ENCODE assay signal across 31 mouse cellular contexts in the genomic region with DNA sequence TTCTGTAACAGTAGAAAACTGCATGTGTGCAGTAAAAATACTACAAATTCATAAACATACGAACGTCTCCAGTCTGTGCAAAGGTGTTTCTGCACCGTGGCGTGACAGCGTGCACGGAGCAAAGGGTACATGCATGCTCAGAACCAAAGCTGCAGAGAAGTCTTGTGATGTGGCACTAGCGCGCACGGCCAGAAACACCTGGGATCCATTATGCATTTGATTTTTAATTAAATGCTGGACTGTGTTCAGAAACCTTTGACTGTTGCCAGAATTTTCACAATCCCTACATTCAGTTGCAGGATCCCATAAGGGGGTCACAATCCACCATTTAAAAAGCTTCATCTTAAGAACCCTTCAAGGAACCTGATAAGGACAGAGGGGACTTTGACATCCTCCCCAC.
"Had no signal": no experiment of that assay in that cellular context is flagged by ENCODE, and none has a peak within 500 bp of the region (broad histone marks: within the 10 kb centered on the region; RNA-seq: fewer than 3 reads in every experiment).

No protein-coding gene starts in this region.

- H3K4me2 ChIP-seq: limb, embryonic 12.5 days; limb, embryonic 13.5 days; limb, embryonic 15.5 days; liver, embryonic 11.5 days; liver, embryonic 12.5 days; liver, embryonic 13.5 days; liver, embryonic 15.5 days; lung, embryonic 14.5 days; lung, embryonic 15.5 days; midbrain, embryonic 11.5 days; midbrain, embryonic 12.5 days; midbrain, embryonic 13.5 days; neural tube, embryonic 12.5 days had no signal

- H3K27ac ChIP-seq: left cerebral cortex, adult 2 months; limb, embryonic 12.5 days; limb, embryonic 13.5 days; limb, embryonic 15.5 days; liver, embryonic 12.5 days; liver, embryonic 13.5 days; liver, embryonic 14.5 days; liver, embryonic 15.5 days; lung, embryonic 15.5 days; macrophage; midbrain, embryonic 10.5 days; midbrain, embryonic 12.5 days; midbrain, embryonic 13.5 days; neural tube, embryonic 12.5 days had no signal

- H3K27me3 ChIP-seq: limb, embryonic 12.5 days; limb, embryonic 13.5 days; limb, embryonic 15.5 days; liver, embryonic 12.5 days; liver, embryonic 13.5 days; liver, embryonic 15.5 days; lung, embryonic 15.5 days; neural tube, embryonic 12.5 days had no signal

- H3K9ac ChIP-seq: limb, embryonic 12.5 days; limb, embryonic 13.5 days; limb, embryonic 15.5 days; liver, embryonic 12.5 days; liver, embryonic 13.5 days; liver, embryonic 14.5 days; liver, embryonic 15.5 days; liver, postnatal 0 days; lung, embryonic 14.5 days; lung, embryonic 15.5 days; midbrain, embryonic 12.5 days; midbrain, embryonic 13.5 days; neural tube, embryonic 12.5 days had no signal

- H3K4me3 ChIP-seq: left cerebral cortex, adult 2 months; limb, embryonic 12.5 days; limb, embryonic 13.5 days; limb, embryonic 15.5 days; liver, embryonic 12.5 days; liver, embryonic 13.5 days; liver, embryonic 15.5 days; lung, embryonic 15.5 days; megakaryocyte, embryonic 14.5 days; midbrain, embryonic 10.5 days; midbrain, embryonic 12.5 days; midbrain, embryonic 13.5 days; myocyte; neural tube, embryonic 12.5 days had no signal

- H3K4me1 ChIP-seq: liver, embryonic 12.5 days; liver, embryonic 13.5 days; liver, embryonic 15.5 days; lung, embryonic 15.5 days; megakaryocyte, embryonic 14.5 days; midbrain, embryonic 10.5 days; midbrain, embryonic 12.5 days; midbrain, embryonic 13.5 days; neural tube, embryonic 12.5 days had no signal

- H3K36me3 ChIP-seq: liver, embryonic 12.5 days; liver, embryonic 13.5 days; liver, embryonic 15.5 days; lung, embryonic 15.5 days; midbrain, embryonic 12.5 days; midbrain, embryonic 13.5 days had no signal

- ATAC-seq: liver, embryonic 12.5 days; liver, postnatal 0 days; lung, postnatal 0 days; midbrain, embryonic 13.5 days; midbrain, embryonic 16.5 days had no signal

- DNase-seq: left cerebral cortex, postnatal 4 days; liver; liver, embryonic 13.5 days; liver, postnatal 0 days; lung, adult 18-20 months; lung, adult 2 months; lung, embryonic 14.5 days; lung, postnatal 10 days; lung, postnatal 14 days; lung, postnatal 36 days; lung, postnatal 4 days; midbrain, embryonic 14.5 days had no signal

- H3K9me3 ChIP-seq: limb, embryonic 12.5 days; limb, embryonic 13.5 days; limb, embryonic 15.5 days; liver, embryonic 12.5 days; liver, embryonic 13.5 days; liver, embryonic 15.5 days; lung, embryonic 15.5 days; megakaryocyte, embryonic 14.5 days; midbrain, embryonic 10.5 days; midbrain, embryonic 12.5 days; midbrain, embryonic 13.5 days; neural tube, embryonic 12.5 days had no signal
